Mouse (Mus musculus) right cerebral cortex, postnatal 10 days (tissue): ENCODE measurements at regions not wholly inside any gene's neighbourhood (a gene's known extent, or its start where the extent isn't known, plus 50 kb on each side); places are given as distances from the start of the nearest gene placed in this dataset.
A peak's percentile ranks its signal among the peaks of the same experiment; 100 is the strongest.

Source experiments
- DNase-seq, 2 experiments: peaks; one replicate each; pipeline ENCODE4 v3.0.0; 2021; ENCODE audit warnings: low spot score in 2 of 2

GRCm38 (mm10) chr16:55447581-55447980, 149.8 kb upstream of the Zpld1 start:
- DNase-seq: no peak

- DNase-seq: no peak
Observed at GRCm38 (mm10) chr16:55442821-55443581, 145.2 kb upstream of the Zpld1 start.

GRCm38 (mm10) chr16:55435139-55435968, 137.6 kb upstream of the Zpld1 start:
- no peak for DNase-seq

GRCm38 (mm10) chr16:55421569-55422342, 124.0 kb upstream of the Zpld1 start:
- DNase-seq: no peak

- DNase-seq: no peak
Observed at GRCm38 (mm10) chr16:55420876-55421568, 123.2 kb upstream of the Zpld1 start.

- no peak for DNase-seq
Observed at GRCm38 (mm10) chr16:55418871-55419270, 121.1 kb upstream of the Zpld1 start.

- DNase-seq: no peak
Observed at GRCm38 (mm10) chr16:55400818-55401217, 103.0 kb upstream of the Zpld1 start.

GRCm38 (mm10) chr16:55394864-55395263, 97.1 kb upstream of the Zpld1 start:
- no peak for DNase-seq

- peak; percentile 31 to 46 for DNase-seq
Observed at GRCm38 (mm10) chr16:55390400-55390799, 92.6 kb upstream of the Zpld1 start.

GRCm38 (mm10) chr16:55379996-55380395, 82.2 kb upstream of the Zpld1 start:
- no peak for DNase-seq

GRCm38 (mm10) chr16:55379189-55379588, 81.4 kb upstream of the Zpld1 start:
- no peak for DNase-seq

GRCm38 (mm10) chr16:55378701-55379100, 80.9 kb upstream of the Zpld1 start:
- no peak for DNase-seq

- no peak for DNase-seq
Observed at GRCm38 (mm10) chr16:55375922-55376321, 78.1 kb upstream of the Zpld1 start.

- no peak for DNase-seq
Observed at GRCm38 (mm10) chr16:55357686-55358085, 59.9 kb upstream of the Zpld1 start.

GRCm38 (mm10) chr16:55356097-55356496, 58.3 kb upstream of the Zpld1 start:
- DNase-seq: no peak
